Mouse (Mus musculus): ENCODE data around the gene Usp32.

Usp32 gene

DNA sequence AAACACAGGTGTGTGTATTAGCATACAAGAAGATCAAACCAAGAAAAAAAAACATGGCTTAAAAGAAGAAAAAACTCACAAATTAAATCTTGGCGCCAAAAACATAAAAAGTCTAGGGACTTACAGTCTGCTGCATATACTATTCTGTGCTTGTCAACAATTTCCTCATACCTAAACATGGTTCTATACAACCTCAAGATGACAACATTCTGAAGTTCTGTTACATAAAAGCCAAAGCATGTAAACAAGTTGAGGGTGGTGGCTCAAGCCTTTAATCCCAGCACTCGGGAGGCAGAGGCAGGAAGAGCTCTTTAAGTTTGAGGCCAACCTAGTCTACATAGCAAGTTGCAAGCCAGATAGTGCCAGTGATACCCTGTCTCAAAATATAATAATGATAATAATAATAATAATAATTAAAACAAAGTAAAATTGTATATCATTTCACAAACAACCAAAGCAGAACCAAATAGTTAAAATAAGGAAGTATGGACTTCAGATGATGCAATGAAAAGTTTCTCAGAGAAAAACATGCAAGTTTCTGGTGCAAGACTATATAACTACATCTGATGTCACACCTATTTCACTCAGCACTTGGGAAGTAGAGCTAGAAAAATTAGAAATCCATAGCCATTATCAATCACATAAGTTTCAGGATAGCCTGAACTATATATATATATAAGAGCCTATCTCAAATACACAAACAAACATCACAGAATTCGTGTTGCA, 16.5 kb downstream of the Usp32 start:
- DNase-seq (ENCODE audit: low read depth, low spot score), result no peak

DNA sequence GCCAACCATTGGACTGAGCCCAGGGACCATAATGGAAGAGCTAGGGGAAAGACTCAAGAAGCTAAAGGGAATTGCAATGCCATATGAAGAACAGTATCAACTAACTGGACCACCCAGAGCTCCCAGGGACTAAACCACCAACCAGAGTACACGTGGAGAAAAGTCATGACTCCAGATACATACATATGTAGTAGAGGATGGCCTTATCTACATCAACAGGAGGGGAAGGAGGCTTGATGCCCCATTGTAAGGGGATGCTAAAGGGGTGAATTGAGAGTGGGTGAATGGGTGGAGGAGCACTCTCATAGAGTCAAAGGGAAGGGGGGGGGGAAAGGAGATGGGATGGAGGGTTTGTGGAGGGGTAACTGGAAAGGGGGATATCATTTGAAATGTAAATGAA, 17.9 kb downstream of the Usp32 start:
- no peak for DNase-seq (ENCODE audit: low read depth, low spot score)

DNA sequence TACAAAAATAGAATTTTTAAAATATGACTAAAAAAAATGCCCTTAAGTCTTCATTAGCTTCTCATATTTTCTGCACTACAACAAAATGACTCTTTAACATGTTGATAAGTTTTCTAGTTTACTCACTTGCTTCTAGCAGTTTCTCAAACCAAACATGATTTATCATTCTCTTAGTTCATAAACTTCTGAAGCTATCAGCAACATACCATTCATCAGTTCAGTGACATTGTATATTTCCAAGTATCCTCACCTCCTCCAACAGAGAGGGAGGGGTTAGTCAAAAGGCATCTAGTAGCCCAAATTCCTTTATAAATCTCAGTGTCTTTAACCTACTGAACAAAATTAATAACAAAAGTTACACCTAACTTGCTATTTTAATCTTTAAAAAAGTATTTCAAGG, 22.8 kb downstream of the Usp32 start:
- no peak for DNase-seq (ENCODE audit: low read depth, low spot score)

DNA sequence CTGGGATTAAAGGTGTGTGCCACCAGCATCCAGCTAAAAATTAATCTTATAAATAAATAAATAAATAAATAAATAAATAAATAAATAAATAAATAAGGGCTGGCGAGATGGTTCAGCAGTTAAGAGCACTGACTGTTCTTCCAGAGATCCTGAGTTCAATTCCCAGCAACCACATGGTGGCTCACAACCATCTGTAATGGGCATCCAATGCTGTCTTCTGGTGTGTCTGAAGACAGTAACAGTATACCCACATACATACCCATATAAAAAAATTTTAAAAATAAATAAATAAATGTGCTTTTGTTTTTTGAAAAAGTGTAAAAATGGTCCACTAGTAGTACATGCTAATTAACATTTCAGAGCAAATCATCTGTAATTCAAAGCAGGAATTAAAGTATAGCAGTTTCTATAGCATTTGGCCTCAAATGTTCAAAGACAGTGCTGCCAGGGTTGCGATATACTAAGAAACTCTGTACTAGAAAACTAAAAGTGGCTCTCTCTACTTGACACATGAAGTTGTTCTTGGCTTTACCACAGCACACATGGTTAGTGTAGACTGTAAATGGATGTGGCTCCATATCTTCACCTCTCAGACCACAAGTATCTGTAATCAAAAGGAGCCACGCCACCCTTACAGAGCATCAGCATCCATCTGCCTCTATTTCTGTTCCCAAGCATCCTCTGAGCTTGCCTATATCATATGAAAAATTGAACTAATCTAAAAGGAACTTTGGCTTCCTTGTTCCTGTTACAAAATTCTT, 23.7 kb downstream of the Usp32 start:
- no peak for DNase-seq (ENCODE audit: low read depth, low spot score)

- DNase-seq (ENCODE audit: low read depth, low spot score), result no peak
Observed at GRCm38 (mm10) chr11:85109957-85110356, 30.0 kb downstream of the Usp32 start.

DNA sequence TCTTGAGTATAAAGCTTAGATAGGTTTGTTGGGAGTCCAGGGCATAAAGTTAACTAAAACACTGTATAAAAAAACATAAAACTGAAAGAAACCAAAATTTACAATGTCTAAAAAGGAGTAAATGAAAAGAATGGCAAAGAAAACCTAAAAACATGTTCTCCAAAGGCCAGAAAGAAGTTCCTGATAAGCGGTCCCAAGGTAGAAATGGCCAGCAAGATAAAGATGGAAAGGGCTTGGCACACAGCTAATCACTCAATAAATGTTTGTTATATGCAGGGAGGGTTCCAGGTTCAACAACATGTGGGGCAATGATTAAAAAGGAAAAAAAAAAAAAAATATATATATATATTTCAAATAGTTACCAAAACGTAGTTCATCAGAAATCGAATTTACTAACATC, 32.7 kb downstream of the Usp32 start:
- DNase-seq (ENCODE audit: low read depth, low spot score), result no peak

DNA sequence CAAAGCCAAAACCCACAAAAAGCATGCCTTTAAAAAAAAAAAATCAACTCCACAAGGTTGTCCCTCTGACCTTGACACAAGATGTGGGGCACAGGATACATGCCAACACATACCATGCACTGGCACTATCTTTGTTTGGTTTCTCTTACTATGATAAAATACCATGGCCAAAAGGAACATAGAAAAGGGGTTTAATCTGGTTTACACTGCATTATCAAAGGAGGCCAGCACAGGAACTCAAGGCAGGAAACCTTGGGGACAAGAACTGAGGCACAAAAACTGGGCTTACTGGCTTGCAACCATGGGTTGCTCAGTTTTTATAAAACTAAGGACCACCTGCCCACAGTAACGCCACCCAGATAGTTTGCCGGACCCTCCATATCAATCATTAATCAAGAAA, 34.1 kb downstream of the Usp32 start:
- DNase-seq (ENCODE audit: low read depth, low spot score), result no peak

- DNase-seq (ENCODE audit: low read depth, low spot score), result no peak
Observed at GRCm38 (mm10) chr11:85103763-85104162, 36.2 kb downstream of the Usp32 start.

GRCm38 (mm10) chr11:85095116-85095515, 44.8 kb downstream of the Usp32 start:
- no peak for DNase-seq (ENCODE audit: low read depth, low spot score)

DNA sequence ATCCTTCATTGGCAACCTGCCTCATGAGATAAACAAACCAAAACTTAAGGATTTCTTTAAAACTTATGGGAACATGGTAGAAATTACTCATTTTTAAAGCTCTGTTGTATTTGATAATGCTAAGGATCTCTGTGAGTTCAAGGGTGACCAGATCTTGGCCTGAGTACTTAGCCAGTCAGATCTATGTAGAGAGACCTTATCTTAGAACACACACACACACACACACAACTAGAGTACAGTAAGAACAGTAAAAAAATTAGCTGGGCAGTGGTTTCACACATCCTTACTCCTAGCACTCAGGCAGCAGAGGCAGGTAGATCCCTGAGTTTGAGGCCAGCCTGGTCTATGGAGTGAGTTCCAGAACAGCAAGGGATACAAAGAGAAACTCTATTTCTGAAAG, 53.7 kb downstream of the Usp32 start:
- no peak for DNase-seq (ENCODE audit: low read depth, low spot score)

GRCm38 (mm10) chr11:85067871-85068270, 72.1 kb downstream of the Usp32 start:
- no peak for DNase-seq (ENCODE audit: low read depth, low spot score)

GRCm38 (mm10) chr11:85058562-85058961, 81.4 kb downstream of the Usp32 start:
- no peak for DNase-seq (ENCODE audit: low read depth, low spot score)

DNA sequence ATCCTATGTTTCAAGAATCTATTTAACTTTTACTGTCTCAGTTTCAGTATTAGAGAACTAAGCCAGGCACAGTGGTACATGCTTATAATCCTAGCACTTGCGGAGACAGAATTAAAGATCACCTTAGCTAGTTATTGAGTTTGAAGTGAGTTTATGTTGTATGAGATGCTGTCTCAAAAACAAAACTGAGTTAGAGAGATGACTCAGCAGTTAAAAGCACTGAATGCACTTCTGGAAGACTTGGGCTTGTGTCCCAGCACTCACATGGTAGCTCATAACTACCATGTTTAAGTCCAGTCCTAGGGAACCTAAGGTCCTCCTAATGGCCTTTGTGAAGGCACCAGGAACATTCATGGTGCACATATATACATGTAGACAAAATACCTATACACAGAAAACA, 82.4 kb downstream of the Usp32 start:
- DNase-seq (ENCODE audit: low read depth, low spot score), result no peak

DNA sequence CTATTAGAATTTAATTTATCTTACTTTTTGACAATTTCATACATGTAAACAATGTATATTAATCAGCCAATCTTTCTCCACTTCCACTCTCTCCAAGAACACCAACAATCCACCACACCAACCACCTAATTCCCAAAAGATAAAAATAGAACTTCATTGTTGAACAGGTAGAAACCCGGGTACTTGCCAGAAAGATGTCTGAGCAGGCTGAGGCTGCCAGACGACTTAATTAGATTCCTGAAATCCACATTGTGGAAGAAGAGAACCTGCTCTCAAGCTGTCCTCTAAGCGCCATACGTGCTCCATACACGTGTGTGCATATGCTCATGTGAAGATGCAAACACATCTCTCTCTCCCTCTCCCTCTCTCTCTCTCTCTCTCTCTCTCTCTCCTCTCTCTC, 83.1 kb downstream of the Usp32 start:
- no peak for DNase-seq (ENCODE audit: low read depth, low spot score)

DNA sequence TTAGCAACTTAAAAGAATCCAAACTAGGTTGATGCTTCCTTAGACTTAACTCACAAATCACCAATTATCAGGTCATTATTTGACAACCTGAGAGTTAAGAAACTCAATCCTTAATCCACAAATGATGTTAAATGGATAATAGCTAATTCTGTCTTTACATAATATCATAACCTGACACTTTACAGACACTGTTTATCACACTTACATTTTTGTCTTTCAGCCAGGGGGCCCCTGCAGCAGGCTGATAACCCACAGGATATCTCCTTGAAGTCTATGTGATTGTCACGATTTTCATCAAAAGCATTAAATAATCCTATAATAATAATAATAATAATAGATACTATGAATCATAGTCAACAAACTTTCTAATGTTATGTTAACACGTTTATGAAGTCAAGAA, 84.4 kb downstream of the Usp32 start:
- no peak for DNase-seq (ENCODE audit: low read depth, low spot score)

GRCm38 (mm10) chr11:85039256-85039655, 100.7 kb downstream of the Usp32 start:
- no peak for DNase-seq (ENCODE audit: low read depth, low spot score)

DNA sequence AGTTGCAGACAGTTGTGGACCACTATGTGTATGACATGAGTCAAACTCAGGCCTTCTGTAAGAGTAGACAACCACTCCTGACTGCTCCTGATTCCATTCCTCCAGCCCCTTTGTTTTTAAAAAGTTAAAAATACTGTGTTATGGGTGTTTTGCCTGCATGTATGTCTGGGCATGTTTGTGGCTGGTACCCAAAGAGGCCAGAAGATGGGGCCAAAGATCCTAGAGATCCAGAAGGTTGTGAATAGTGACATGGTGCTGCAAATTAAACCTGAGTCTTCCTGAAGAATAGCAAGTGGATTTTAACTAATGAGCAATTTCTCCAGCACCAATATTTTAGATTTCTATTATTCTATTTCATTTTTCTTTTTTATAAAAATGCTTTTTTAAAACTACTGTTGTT, 126.8 kb downstream of the Usp32 start:
- no peak for DNase-seq (ENCODE audit: low read depth, low spot score)

- DNase-seq (ENCODE audit: low read depth, low spot score), result no peak
Observed at GRCm38 (mm10) chr11:85003566-85003965, 136.4 kb downstream of the Usp32 start.

GRCm38 (mm10) chr11:84995241-84995640, 144.7 kb downstream of the Usp32 start:
- no peak for DNase-seq (ENCODE audit: low read depth, low spot score)

GRCm38 (mm10) chr11:84992996-84993395, 147.0 kb downstream of the Usp32 start:
- no peak for DNase-seq (ENCODE audit: low read depth, low spot score)

- DNase-seq (ENCODE audit: low read depth, low spot score), result no peak
Observed at GRCm38 (mm10) chr11:84988341-84988919, 151.5 kb downstream of the Usp32 start.

DNA sequence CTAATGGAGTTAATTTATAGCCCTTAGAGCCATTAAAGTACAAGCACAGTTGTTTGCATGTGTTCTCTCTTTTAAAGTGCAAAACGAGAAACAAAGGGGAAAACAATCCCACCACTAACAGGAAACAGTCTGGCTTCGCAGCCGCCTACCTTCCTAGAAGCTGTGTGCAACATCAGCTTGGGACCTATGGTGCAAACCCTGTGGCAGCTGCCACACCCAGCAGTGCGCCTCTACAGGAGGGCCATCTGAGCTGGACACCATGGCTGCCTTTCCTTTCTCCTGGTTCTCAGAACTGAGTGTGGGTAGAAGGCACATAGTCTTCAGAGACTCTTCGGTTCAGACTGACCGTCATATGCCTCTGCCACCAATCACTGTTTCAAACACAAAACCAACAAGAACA, 154.5 kb downstream of the Usp32 start:
- no peak for DNase-seq (ENCODE audit: low read depth, low spot score)

GRCm38 (mm10) chr11:84980697-84981096, 159.3 kb downstream of the Usp32 start:
- DNase-seq (ENCODE audit: low read depth, low spot score), result no peak
